Mouse (Mus musculus): Measurements from ENCODE around the gene Trp53tg5.

- TF ChIP-seq POLR2A (IDR thresholded peaks at IDR 0.05; ENCODE audit: extremely low read depth, insufficient read depth, low read length) (no peak), CTCF (IDR thresholded peaks at IDR 0.05; ENCODE audit: low read depth, low read length) (no peak)
These were observed 16.6 kb downstream of the Trp53tg5 start, which contains the start of gene Sys1 for GRCm38 (mm10) chr2:164456864-164457300.

Measured in liver, adult 2 months (tissue).